Mouse (Mus musculus) layer of hippocampus, postnatal 25 days (tissue): ENCODE results near the gene Gm4924. TPM values are rescaled to one million over a fixed set of nuclear protein-coding genes. Genes with fewer than 3 reads are reported as not detected.

Source experiments
- DNase-seq, 2 experiments: peaks; one replicate each; pipeline ENCODE4 v3.0.0; 2022; ENCODE audit warnings: mixed read lengths in 2 of 2, low spot score in 1 of 2; ENCODE audit errors: extremely low spot score in 1 of 2
- total RNA-seq, 2 experiments: library from RNA; stranded (reverse); gene quantifications; 2 replicates each; pipeline ENCODE4 v1.2.3; 2021

Gm4924 gene
- total RNA-seq, result 1 to 10 TPM; 6.7 to 8.0 TPM

DNA sequence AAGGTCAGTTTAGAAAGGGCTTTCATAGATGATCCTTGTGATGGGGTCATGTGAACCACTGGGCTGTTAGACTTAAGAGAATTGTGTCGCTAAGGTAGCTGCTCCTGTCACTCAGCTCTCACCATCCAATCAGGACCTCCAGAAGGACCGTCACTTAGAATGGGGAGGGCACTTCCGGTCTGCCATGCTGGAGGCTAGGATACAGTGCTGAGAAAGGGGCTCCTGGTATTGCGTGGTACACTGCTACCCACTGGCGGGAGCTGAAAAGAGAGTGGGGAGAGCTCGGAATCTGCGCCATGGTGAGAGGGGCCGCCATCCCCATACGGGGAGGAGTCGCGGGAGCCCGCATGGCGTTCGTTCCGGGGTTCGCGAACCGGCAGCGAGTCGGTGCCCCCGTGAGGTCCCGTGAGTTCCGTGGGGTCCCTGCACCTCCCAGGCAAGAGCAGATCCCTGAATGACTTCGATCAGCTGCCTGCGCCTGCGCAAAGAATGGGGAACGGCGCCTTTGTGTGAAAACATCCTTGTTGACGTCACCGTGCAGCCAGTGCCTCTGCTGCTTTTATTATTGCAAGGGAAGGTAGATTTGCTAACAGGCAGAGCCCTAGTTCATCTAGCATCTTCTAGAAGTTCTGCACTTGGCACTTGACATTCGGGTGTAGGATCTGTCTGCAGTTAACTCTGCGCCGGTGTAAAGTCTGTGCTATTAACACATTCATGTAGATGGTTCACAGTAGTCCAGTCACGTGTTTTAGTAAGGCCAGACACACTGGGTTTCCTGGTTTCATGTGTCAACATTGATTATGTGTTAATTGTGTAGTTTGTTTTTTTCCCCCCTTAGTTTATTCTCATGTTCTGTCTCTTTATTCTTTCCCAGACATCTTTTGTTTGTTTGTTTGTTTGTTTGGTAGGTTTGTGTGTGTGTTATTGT lies at the start of gene Gm4924:
Gene Gm4924 (plus strand): TSS at position 173 of the 928 bp plus-strand sequence.
- DNase-seq, result peak; percentile 70 to 77

DNA sequence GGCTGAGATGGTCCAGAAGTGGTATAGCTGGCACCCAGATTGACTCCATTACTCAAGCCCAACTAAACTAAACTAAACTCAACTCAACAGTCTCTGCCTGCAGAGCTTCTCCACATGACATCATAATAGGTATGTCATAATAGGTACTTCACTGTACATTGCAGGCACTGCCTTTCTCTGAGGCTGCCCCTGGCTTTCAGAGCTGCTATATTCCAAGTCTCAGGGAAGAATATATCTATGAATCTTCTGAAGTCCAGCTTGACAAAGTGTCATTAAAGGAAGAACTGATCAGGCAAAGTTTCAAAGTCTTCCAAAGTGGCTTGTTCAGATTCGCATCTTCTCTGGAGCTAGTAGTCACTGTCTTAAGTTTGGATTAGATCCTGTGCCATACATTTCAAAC lies 37.6 kb upstream of the Gm4924 start, which contains the start of gene 4932415D10Rik:
Gene 4932415D10Rik (minus strand): TSS at position 101 of the 400 bp plus-strand sequence.
- DNase-seq, result no peak

DNA sequence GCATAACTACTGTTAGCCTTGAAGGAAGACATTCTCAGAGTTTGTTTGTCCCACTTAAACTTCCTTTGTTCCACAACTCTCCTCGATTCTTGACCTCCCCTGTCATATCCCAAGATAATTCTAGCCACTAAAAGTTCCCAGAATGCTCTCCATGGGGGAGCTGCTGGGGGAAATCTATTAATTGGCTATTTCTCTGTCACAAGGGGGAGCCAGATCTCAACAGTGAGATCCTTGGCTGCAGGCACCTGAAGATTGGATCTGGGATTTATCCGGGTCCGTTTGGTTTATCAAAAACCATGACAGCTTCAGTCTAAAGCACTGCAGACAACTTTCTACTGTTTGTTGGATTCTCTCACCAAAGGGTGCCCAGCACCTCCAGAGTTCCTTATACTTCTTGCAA lies 33.9 kb upstream of the Gm4924 start:
- DNase-seq, result no peak

DNA sequence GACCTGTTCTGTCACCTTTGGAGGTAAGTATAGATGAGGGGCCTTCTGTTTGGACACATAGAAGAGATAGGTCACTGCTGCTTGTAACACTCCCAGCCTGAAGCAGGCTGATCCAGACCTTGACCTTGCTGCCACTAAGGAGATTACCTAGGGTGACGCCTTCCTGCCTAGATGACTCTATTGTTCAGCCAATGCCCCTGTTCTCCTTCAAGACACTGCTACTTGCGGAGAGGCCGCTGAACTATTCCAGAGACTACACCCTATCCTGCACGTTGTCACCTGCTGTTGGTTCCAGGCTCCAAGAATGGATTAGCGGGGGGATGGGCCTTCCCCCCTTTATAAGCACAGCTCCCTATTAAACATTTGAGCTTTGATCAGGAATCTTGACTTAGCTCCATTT lies 24.2 kb upstream of the Gm4924 start:
- no peak for DNase-seq

DNA sequence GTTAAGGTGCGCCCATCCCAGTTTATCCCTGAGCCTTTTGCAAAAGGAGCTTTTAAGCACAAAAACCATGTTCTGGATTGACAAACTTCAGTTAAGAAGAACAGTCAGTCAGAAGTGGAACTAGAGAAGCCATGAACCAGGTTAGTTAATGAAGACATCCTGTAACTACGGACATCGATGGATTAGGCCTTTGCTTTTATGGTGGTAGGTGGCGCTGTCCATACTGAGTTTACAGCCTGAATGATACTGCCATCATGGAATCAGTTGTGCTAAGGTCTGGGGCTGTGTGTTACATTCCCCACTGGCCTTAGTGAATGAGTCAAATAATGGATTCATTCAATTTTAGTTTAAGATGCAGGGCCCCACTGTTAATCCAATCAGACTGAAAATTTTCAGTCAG lies 1.3 kb downstream of the Gm4924 start:
- no peak for DNase-seq

DNA sequence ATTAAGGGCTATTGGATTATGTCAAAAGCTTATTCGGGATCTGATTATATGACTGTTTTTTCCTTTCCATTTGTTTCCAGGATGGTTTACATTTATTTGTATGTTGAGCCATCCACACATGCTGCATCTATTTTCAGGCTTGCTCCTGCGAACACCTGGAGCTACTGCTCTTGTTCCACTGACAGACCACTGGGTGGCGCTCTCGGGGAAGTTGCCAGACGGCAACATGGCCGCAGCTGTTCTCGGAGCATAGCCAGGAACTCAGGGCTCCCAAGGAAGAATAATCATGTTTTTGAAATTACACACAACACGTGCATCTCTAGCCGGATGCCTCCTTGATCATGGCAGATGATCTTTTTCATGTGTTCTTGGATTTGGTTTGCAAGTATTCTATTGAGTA lies 7.9 kb downstream of the Gm4924 start:
- no peak for DNase-seq

DNA sequence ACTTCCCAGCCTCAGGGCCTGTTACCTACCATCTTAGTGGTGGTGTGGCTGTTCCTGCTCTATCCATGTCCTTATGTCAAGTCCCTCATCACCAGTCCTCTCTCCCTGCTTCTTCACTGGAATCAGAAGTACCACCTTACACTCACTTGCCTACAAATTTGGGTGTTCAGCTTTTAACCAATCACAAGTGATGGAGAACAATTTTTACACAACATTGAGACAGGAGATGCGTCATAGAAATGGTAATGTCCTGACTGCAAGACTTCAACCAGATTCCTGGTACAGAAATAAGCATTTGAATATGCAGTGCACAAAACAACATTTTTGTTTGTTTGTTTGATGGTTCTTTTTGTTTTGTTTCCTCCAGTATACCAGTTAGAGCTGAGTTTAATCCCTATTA lies 28.9 kb downstream of the Gm4924 start:
- DNase-seq, result no peak

DNA sequence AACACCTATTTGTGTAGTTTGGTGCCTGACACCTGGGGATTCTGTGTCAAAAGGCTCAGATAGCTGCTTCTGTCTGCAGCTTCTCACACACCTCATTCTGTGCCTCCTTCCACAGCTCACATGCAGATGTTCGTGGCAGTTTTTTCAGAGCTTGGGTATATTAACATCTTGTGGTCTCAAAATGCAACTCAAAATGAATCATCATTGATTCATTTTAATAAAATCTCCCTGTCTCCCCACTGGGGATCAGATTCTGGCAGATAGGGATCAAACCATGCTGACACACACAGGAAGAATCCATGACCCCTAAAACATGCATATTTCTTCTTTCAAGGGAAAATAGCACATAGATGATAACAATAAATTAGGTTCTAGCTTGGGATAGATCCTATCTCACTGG lies 55.5 kb downstream of the Gm4924 start:
- no peak for DNase-seq

DNA sequence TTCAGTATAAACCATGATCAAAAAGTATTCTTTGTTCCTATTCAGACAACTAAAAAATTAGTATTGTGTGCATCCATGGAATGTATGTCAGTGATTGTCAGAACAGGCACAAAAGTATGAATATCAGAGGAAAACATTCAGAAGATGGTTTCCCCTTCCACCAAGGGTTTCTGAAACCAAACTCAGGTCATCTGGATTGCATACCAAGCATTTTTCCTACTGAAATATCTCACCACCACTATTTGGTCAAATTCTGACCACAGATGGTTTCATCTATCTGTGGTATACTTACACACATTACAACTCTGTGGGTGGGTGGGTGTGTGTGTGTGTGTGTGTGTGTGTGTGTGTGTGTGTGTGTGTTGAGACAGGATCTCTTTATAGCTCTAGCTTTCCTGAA lies 69.6 kb downstream of the Gm4924 start:
- no peak for DNase-seq

Other genes starting within 250 kb of the Gm4924 start
- 1 to 10 TPM; 7.4 to 9.7 TPM for gene AU041133, start 226.2 kb upstream of the Gm4924 start, total RNA-seq
- gene Zfp938, start 113.0 kb upstream of the Gm4924 start, total RNA-seq, result 10 to 100 TPM; 22.8 to 23.0 TPM
- not detected for gene 4932415D10Rik, start 37.7 kb upstream of the Gm4924 start, total RNA-seq
- not detected for gene Gm1553, start 138.4 kb downstream of the Gm4924 start, total RNA-seq